Mouse (Mus musculus): Measurements from ENCODE around the gene Col19a1.
"Not testable (repeated sequence)": the region's sequence is repeated elsewhere in the genome, so short reads cannot be mapped to it uniquely, and the experiment has no call there.

The Col19a1 gene

GRCm38 (mm10) chr1:24587141-24587541 lies at the start of gene Col19a1:
Col19a1 (minus strand) TSS chr1:24587472.
- DNase-seq: no peak

DNA sequence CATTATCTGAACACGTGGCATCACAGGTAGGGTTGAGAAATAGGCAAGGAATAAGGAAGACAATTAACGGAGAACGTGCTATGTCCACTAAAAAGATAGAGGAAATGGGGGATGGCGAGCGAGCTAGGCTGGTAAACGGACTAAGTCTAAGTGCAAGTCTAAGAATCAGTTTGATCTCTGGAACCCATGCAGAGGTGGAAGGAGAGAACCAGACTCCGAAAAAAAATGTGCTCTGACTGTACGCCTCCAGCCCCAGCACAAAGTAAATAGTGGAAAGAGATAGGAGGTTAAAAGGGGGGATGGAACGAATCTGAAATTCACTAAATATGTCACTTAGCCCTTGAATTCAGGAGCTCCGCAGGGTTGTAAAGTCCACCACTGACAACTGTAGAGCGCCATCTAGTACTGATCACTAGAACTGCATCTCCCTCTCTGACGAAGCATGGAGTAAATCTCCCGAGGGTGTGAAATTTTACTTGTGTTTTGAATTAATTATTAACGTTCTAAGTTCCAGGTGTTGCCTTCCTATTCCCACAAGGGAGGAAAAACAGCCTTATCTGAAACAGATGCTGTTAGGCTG lies 46.4 kb upstream of the Col19a1 start:
- no peak for DNase-seq

- DNase-seq: not testable (repeated sequence)
These were observed 25.3 kb upstream of the Col19a1 start for GRCm38 (mm10) chr1:24612556-24612955.

GRCm38 (mm10) chr1:24595096-24595495 lies 7.8 kb upstream of the Col19a1 start:
- DNase-seq: no peak

- no peak for DNase-seq
These were observed 717 bp downstream of the Col19a1 start for GRCm38 (mm10) chr1:24586370-24587140.

DNA sequence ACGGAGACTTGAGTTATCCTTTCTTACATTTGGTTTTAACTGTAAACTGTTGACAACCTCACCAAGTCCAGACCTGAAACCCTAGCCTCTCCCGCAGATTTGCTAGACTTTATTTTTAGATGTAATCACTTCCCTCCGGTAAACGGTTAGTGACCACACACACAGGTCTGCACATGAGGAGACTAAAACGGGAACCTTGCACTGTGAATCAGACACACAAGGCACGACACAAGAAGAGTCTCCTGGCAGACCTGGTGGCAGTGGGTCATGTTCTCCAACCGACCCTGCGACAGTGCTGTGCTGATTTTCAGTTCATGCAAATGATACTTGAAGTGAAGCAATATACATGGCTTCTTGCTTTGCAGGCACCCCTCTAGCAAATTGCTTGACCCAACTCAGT lies 14.7 kb downstream of the Col19a1 start:
- no peak for DNase-seq

DNA sequence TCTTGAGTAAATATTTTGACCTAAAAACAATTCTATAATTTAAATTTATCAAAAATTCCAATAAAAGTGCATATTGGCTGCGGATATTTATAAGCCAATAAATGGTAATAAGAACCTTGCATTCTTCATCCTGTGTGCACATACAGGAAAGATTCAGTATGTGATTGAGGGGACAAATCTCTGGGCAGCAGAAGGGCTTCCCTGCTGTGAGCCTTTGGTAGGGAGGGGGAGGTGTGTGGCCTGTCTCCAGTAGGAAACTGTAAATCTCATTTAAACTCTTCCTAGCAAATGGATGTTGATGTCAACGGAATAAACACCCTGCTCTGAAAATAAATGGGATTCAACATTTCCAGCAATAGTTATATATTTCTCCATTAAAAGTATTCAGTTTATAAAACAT lies 23.2 kb downstream of the Col19a1 start:
- DNase-seq: no peak

- DNase-seq: no peak
These were observed 29.3 kb downstream of the Col19a1 start for GRCm38 (mm10) chr1:24558005-24558404.

DNA sequence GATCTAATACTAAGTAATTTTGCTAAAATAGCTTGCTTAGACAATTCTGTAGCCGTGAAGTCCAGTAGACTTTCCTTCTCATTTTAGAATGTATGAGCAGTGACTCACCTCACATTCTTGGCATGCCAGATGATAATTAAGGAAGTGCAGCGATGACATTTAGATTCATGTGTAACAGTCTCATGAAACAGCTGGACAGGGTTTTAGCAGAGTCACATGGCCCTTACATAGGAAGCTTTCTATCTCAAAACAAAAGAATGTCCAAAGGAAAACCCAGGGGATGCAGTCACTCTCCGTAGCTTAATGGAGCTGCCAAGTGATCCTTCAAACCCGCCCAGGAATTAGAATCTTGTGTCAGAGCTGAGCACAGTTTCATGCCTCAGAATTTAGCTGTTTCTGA lies 33.8 kb downstream of the Col19a1 start:
- no peak for DNase-seq

GRCm38 (mm10) chr1:24550560-24551280 lies 36.6 kb downstream of the Col19a1 start:
- no peak for DNase-seq

GRCm38 (mm10) chr1:24550031-24550430 lies 37.2 kb downstream of the Col19a1 start:
- DNase-seq: no peak

GRCm38 (mm10) chr1:24549050-24549449 lies 38.2 kb downstream of the Col19a1 start:
- no peak for DNase-seq

GRCm38 (mm10) chr1:24547574-24547973 lies 39.7 kb downstream of the Col19a1 start:
- DNase-seq: no peak

DNA sequence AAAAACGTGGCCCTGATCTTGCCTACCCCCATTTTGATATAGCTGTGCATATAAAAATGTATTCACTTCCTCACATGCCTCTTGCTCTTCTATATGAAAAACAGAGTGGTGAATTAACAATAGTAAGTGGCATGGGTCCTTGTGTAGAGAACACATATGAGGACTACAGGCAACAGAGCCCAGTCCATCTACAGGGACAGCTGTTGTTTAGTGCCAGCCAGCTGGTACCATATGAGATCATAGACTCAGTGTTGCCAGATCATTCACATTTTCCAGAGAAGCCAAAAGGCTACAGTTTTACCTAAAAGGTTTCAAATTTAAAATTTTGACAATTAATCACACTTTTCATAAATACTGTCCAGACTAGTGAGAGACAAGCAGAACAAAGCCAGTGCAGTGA lies 47.4 kb downstream of the Col19a1 start:
- no peak for DNase-seq

DNA sequence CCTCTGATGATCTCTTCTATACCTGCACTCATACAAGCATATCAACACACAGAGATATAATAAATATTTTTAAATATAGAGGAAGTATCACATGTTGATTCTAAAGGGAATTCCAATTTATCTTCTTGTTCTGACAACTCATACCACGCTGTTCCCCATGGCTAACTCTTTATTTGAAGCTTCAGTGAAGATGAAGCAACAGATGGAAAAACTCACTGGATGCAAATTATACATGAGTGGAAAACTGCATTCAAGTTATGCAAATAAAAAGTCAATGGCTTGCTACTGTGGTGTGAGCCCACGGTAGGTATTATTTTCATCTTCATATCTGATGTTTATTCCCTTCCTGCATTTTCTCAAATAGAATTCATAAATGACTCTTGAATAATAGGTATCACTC lies 60.1 kb downstream of the Col19a1 start:
- no peak for DNase-seq

DNA sequence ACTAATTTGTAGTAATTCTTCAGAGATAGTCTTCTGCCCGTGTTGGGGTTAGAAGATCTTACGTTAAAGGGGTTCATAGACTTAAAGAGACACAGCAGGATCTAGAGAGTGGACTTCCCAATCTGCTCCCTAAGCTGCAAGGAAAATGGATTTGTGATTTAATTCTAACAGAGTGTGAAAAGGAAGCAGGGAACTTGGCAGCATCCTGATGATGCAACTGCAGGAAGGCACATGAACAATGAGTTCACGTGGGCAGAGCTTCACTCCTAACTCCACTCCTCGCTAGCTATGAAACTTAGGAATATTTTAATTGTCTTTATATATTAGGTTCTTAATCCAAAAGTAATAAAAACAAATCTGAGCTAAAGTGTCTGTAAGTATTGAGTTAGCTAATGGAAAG lies 69.8 kb downstream of the Col19a1 start:
- DNase-seq: no peak

DNA sequence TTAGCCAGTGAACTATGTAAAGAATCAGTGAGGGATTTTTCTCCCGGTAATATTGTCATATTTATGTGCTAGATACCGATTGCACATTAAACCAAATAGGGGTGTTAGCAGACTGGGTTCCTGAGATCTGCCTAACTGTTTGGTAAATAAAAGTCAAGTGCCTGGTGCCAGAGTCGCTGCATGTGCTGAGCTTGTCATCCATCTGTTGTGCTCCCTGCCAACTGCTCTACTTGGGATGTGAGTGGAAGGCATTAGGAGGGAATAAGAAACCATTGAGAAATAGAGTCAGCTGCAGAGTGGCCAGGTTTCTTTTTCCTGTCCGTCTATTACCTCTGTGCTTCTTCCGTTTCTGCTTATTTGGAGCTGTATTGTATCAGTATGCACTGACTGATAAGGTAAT lies 71.9 kb downstream of the Col19a1 start:
- DNase-seq: no peak

DNA sequence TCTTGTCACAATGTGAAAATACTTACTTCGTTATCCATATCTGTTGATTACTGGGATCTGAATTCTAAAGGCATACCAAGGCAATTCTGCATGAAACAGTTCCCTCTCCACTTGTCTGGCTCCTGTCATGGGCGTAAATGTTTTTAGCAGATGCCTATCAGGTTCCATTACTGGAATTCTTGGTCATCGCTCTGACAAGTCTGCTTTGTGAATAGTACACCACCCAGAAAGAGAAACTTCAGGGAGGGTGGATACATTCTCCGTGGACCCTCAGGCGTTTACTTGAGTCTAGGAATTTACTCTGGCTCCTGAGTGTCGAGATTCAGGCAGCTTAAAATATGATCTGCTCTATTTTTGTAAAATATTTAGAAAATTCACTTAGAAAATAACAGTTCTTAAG lies 75.7 kb downstream of the Col19a1 start:
- no peak for DNase-seq

DNA sequence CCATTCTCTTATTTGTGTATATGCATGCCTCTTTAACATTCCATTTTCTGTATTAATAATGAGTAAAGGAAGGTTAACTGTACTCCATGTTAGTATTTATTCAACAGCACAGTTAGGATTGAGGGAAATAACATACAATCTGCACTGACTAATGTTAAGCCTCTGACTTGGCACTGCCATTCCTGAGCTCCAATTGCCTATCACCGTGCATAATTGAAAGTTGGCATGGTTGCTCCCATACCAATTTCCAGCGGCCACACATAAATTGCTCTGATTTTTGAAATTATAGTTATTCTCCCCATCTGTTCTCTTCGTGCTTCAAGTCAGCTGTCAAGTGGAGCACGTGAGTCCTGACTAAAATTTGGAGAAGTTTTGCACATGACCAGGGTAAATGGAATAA lies 91.9 kb downstream of the Col19a1 start:
- no peak for DNase-seq

- DNase-seq: no peak
These were observed 103.1 kb downstream of the Col19a1 start for GRCm38 (mm10) chr1:24484161-24484560.

DNA sequence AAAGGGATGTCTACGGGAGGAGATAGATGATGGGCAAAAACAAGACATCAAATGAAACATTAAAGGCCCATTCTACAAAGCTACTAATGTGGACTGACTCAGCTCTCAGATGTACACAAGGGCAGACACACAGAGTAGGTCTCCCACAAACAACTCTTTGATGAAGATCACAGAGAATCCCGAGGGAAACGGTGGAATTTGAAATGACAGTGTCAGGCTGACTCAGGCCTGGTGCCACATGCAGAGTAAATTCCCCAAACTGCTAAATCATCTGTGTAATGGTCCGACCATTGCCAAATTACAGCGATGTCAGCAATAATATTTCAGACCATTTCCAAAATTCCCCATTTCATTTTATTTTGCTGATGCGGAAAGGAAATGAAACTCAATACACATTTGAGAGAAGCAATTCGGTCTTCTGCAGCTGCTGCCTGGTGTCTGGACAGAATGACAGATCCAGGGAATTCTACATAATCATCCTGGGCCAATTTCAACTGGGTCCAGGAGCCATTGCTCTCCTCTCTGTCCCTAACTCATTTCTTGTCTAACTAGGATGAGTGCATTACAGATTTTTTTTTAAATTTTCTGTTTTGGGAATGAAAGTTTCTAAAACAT lies 116.1 kb downstream of the Col19a1 start:
- DNase-seq: no peak

GRCm38 (mm10) chr1:24470633-24471032 lies 116.6 kb downstream of the Col19a1 start:
- no peak for DNase-seq

DNA sequence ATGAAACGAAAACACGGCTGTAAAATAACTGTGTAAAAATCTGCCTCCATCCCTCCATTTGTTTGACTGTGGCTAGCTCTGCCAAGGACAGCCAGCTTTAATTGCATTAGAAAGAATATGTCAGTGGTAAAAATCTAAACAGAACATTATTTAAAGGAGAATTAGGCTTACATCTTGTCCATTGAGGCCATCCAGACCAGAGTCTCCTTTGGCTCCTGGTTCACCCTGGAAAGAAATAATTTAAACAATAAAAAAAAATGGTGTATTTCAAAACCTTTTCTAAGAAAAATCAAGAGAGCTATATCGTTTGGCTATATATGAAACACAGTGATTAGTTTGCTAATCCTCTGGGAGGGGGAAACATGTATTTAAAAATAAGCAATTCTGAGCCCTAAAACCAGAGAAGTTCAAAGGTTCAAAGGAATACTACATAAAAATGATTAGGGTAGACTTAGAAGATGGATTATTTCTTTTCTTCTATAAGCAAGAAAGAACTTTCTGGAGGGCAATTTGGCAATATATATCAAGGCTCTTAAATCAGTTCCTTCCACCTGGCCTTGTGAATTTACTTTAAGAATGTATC lies 125.9 kb downstream of the Col19a1 start:
- no peak for DNase-seq
